Mouse (Mus musculus) left cerebral cortex, postnatal 14 days (tissue): ENCODE data around the gene B4galt5. TPM values are rescaled to one million over a fixed set of nuclear protein-coding genes. Genes with fewer than 3 reads are reported as not detected.

Experiments used
- DNase-seq, 2 experiments: peaks; one replicate each; pipeline ENCODE4 v3.0.0; 2021 to 2022; ENCODE audit warnings: low spot score in 2 of 2, mixed read lengths in 1 of 2
- intact Hi-C: fragments of 180-260 bp; cut with DNase I; formaldehyde crosslinking; loops from one replicate; pipeline ENCODE4 v1.15.1; 2025
- total RNA-seq, 2 experiments: library from RNA; stranded (reverse); gene quantifications; 2 replicates each; pipeline ENCODE4 v1.2.3; 2021

B4galt5 gene
- total RNA-seq, 2 experiments from 2014 or later, result 63.0 to 64.9 TPM

- DNase-seq, result peak in 1 of 2 experiments; percentile 1
- intact Hi-C loops, result no loop called here
Measured at GRCm38 (mm10) chr2:167293289-167294085, 55.5 kb downstream of the B4galt5 start.

- intact Hi-C loops, result no loop called here
- peak in 1 of 2 experiments; percentile 1 for DNase-seq
Measured at GRCm38 (mm10) chr2:167292854-167293253, 56.1 kb downstream of the B4galt5 start.

- peak in 1 of 2 experiments; percentile 2 for DNase-seq
- intact Hi-C loops, result no loop called here
Measured at GRCm38 (mm10) chr2:167292151-167292591, 56.8 kb downstream of the B4galt5 start.

GRCm38 (mm10) chr2:167291656-167292055, 57.3 kb downstream of the B4galt5 start:
- intact Hi-C loops, result no loop called here
- no peak for DNase-seq

- peak in 1 of 2 experiments; percentile 2 for DNase-seq
- intact Hi-C loops, result no loop called here
Measured at GRCm38 (mm10) chr2:167281461-167281860, 67.5 kb downstream of the B4galt5 start.

GRCm38 (mm10) chr2:167280986-167281310, 68.0 kb downstream of the B4galt5 start:
- intact Hi-C loops, result loop anchor here (1.0 kb wide), 1 partner anchor 136 kb away; no protein-coding TSS in a partner anchor
- DNase-seq, result no peak

- DNase-seq, result peak; percentile 82 to 83
- intact Hi-C loops, result loop anchor here (1.0 kb wide), 1 partner anchor 137 kb away; no protein-coding TSS in a partner anchor
Measured at GRCm38 (mm10) chr2:167280090-167280985, 68.6 kb downstream of the B4galt5 start.

- intact Hi-C loops, result loop anchor here (2.0 to 5.0 kb wide), 2 partner anchors 56 to 207 kb away; no protein-coding TSS in a partner anchor
- peak; percentile 54 to 68 for DNase-seq
Measured at GRCm38 (mm10) chr2:167278751-167279526, 70.0 kb downstream of the B4galt5 start.

GRCm38 (mm10) chr2:167278011-167278410, 71.0 kb downstream of the B4galt5 start:
- intact Hi-C loops, result loop anchor here (2.0 to 5.0 kb wide), 2 partner anchors 55 to 206 kb away; no protein-coding TSS in a partner anchor
- peak in 1 of 2 experiments; percentile 1 for DNase-seq

GRCm38 (mm10) chr2:167277026-167277425, 72.0 kb downstream of the B4galt5 start:
- DNase-seq, result peak in 1 of 2 experiments; percentile 1
- intact Hi-C loops, result loop anchor here (5.0 kb wide), 1 partner anchor 205 kb away; no protein-coding TSS in a partner anchor

- intact Hi-C loops, result loop anchor here (5.0 kb wide), 1 partner anchor 204 kb away; no protein-coding TSS in a partner anchor
- peak in 1 of 2 experiments; percentile 2 for DNase-seq
Measured at GRCm38 (mm10) chr2:167275856-167276255, 73.1 kb downstream of the B4galt5 start.

- intact Hi-C loops, result loop anchor here (5.0 kb wide), 1 partner anchor 203 kb away; no protein-coding TSS in a partner anchor
- peak in 1 of 2 experiments; percentile 1 for DNase-seq
Measured at GRCm38 (mm10) chr2:167274713-167275465, 74.1 kb downstream of the B4galt5 start.

- DNase-seq, result peak in 1 of 2 experiments; percentile 2
- intact Hi-C loops, result no loop called here
Measured at GRCm38 (mm10) chr2:167273206-167273740, 75.7 kb downstream of the B4galt5 start.

GRCm38 (mm10) chr2:167272706-167273105, 76.3 kb downstream of the B4galt5 start:
- no peak for DNase-seq
- intact Hi-C loops, result no loop called here

- peak in 1 of 2 experiments; percentile 2 for DNase-seq
- intact Hi-C loops, result no loop called here
Measured at GRCm38 (mm10) chr2:167271121-167271521, 77.9 kb downstream of the B4galt5 start.

GRCm38 (mm10) chr2:167270496-167270895, 78.5 kb downstream of the B4galt5 start:
- DNase-seq, result peak in 1 of 2 experiments; percentile 1
- intact Hi-C loops, result no loop called here

GRCm38 (mm10) chr2:167268721-167269120, 80.3 kb downstream of the B4galt5 start:
- intact Hi-C loops, result no loop called here
- peak in 1 of 2 experiments; percentile 1 for DNase-seq

- no peak for DNase-seq
Measured at GRCm38 (mm10) chr2:167268411-167268690, 80.6 kb downstream of the B4galt5 start.

More at GRCm38 (mm10) chr2:167268411-167268690, 80.6 kb downstream of the B4galt5 start:
- intact Hi-C loops, result no loop called here
